Mouse (Mus musculus) C2C12 (cell line): ENCODE results near the gene Gm33543. TPM values are rescaled to one million over a fixed set of nuclear protein-coding genes. Genes with fewer than 3 reads are reported as not detected.

Experiments used
- H3K27me3 ChIP-seq: one replicate; pipeline ENCODE4 v1.6.1; 2011; ENCODE audit not compliant: control insufficient read depth, insufficient read depth, insufficient read length
- H3K36me3 ChIP-seq: one replicate; pipeline ENCODE4 v1.6.1; 2011; ENCODE audit not compliant: control insufficient read depth, insufficient read depth
- H3K4me3 ChIP-seq: one replicate; pipeline ENCODE4 v1.5.1; 2011; ENCODE audit warnings: mild to moderate bottlenecking, control low read depth; ENCODE audit not compliant: poor library complexity, insufficient read depth, severe bottlenecking
- H3K79me2 ChIP-seq: one replicate; pipeline ENCODE4 v1.6.1; 2011; ENCODE audit not compliant: control insufficient read depth, insufficient read depth
- H3K79me3 ChIP-seq: one replicate; pipeline ENCODE4 v1.6.1; 2011; ENCODE audit warnings: low read depth, control low read depth
- H3ac ChIP-seq: one replicate; pipeline ENCODE3; 2011; ENCODE audit warnings: low read depth; ENCODE audit not compliant: control insufficient read depth, insufficient read length
- CEBPB ChIP-seq: IDR thresholded peaks from one replicate; pipeline ENCODE4 v1.6.1; 2011; ENCODE audit warnings: low read depth, mild to moderate bottlenecking, control low read depth, moderate library complexity
- CTCF ChIP-seq: IDR thresholded peaks from one replicate; pipeline ENCODE4 v1.5.1; 2011; ENCODE audit not compliant: control insufficient read depth, insufficient read depth, insufficient read length
- FOSL1 ChIP-seq: IDR thresholded peaks from one replicate; pipeline ENCODE4 v1.8.0; 2011; ENCODE audit warnings: mild to moderate bottlenecking, low read length; ENCODE audit not compliant: poor library complexity, insufficient read depth, severe bottlenecking
- MAX ChIP-seq: IDR thresholded peaks from one replicate; pipeline ENCODE4 v1.6.1; 2011; ENCODE audit warnings: mild to moderate bottlenecking, control low read depth
- MYOD1 ChIP-seq: IDR thresholded peaks from one replicate; pipeline ENCODE4 v1.6.1; 2011; ENCODE audit warnings: low read depth; ENCODE audit not compliant: control insufficient read depth, insufficient read length
- MYOG ChIP-seq: IDR thresholded peaks from one replicate; pipeline ENCODE4 v1.6.1; 2011; ENCODE audit not compliant: control insufficient read depth, insufficient read length; ENCODE audit errors: extremely low read depth
- USF1 ChIP-seq: IDR thresholded peaks from one replicate; pipeline ENCODE4 v1.6.1; 2011; ENCODE audit warnings: low read depth, mild to moderate bottlenecking, control low read depth, moderate library complexity
- polyA plus RNA-seq: library from polyadenylated mRNA; unstranded; fragments of >200 nt; fragmentation: generic; extraction: Trizol; gene quantifications from one replicate; pipeline ENCODE4 v1.2.1, GENCODE M21; 2012; ENCODE audit warnings: missing spikeins

Gm33543 gene
- polyA plus RNA-seq, 1 experiment, result not detected

DNA sequence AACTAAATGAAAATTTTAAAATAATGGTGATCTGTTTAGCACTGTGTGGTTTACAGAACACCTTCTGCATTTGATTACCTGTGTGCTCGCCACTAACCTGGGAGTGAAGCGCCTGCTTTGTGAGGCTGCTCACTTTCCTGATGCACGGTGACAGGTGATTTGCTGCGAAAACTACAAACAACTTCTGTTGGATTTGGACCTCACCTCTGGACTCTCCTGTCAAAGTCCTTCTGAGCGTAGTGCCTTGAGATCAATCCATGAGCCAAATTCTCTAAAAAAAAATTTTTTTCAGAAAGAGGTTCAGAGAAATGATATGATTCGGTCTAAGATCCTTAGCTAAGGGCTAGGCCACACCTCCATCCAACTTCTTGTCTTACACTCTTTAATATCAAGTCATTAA is 28.4 kb downstream of the Gm33543 start:
- no peak for TF ChIP-seq MAX
- TF ChIP-seq CEBPB, result no peak
- TF ChIP-seq MYOD1, result no peak
- no peak for TF ChIP-seq FOSL1
- TF ChIP-seq USF1, result no peak
- no peak for TF ChIP-seq MYOG
- TF ChIP-seq CTCF, result no peak
- Histone ChIP-seq H3K4me3 (no peak overlapping the region), H3K79me3 (no peaks in the 10 kb centered on the region)

DNA sequence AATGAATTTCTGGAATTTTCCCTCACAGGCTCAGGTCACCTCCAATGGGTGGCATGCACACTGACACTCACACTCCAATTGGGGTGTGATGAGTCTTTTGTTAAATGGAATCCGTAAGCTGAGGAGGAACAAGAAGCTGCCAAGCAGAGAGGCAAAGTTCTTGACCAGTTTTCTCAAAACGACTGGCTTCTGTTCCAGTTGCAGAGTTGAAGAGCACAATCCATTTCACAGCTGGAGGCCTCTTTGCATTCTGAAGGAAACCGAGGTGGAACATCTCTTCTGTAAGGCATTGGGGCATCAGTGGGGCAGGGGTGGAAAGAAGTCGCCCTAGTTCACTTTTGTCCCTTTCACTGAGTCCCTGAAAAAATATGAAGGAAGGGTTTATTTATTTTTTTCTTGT is 30.9 kb downstream of the Gm33543 start:
- Histone ChIP-seq H3K27me3 (no peaks in the 10 kb centered on the region), H3ac (no peak overlapping the region), H3K79me3 (no peaks in the 10 kb centered on the region), H3K79me2 (no peaks in the 10 kb centered on the region), H3K4me3 (no peak overlapping the region), H3K36me3 (no peaks in the 10 kb centered on the region)
- TF ChIP-seq USF1 (no peak), FOSL1 (no peak), MAX (no peak), CTCF (no peak), MYOG (no peak), MYOD1 (no peak), CEBPB (no peak)

More for the DNA sequence above, 28.4 kb downstream of the Gm33543 start:
- Histone ChIP-seq H3ac (no peak overlapping the region), H3K36me3 (no peaks in the 10 kb centered on the region), H3K27me3 (no peaks in the 10 kb centered on the region), H3K79me2 (no peaks in the 10 kb centered on the region)

GRCm38 (mm10) chr10:95801443-95801811 is 41.3 kb downstream of the Gm33543 start:
- no peak for TF ChIP-seq CEBPB
- no peak for TF ChIP-seq FOSL1
- TF ChIP-seq MAX, result no peak
- TF ChIP-seq CTCF, result no peak
- TF ChIP-seq MYOG, result no peak
- TF ChIP-seq USF1, result no peak
- Histone ChIP-seq H3K4me3 (no peak overlapping the region), H3K36me3 (no peaks in the 10 kb centered on the region), H3K79me3 (no peaks in the 10 kb centered on the region), H3K27me3 (no peaks in the 10 kb centered on the region), H3K79me2 (no peaks in the 10 kb centered on the region), H3ac (no peak overlapping the region)

- no peak for TF ChIP-seq USF1
- no peak for TF ChIP-seq MYOD1
- TF ChIP-seq CEBPB, result no peak
- TF ChIP-seq MYOG, result no peak
- TF ChIP-seq CTCF, result no peak
- no peak for TF ChIP-seq FOSL1
- TF ChIP-seq MAX, result no peak
- Histone ChIP-seq H3K79me3 (no peaks in the 10 kb centered on the region), H3K4me3 (no peak overlapping the region), H3K79me2 (no peaks in the 10 kb centered on the region), H3K27me3 (no peaks in the 10 kb centered on the region), H3K36me3 (no peaks in the 10 kb centered on the region), H3ac (no peak overlapping the region)
Measured at GRCm38 (mm10) chr10:95800693-95801442, 41.9 kb downstream of the Gm33543 start.

- TF ChIP-seq MYOG, result no peak
- TF ChIP-seq MYOD1, result no peak
- no peak for TF ChIP-seq CEBPB
- TF ChIP-seq FOSL1, result no peak
- no peak for TF ChIP-seq CTCF
- TF ChIP-seq USF1, result no peak
- TF ChIP-seq MAX, result no peak
- Histone ChIP-seq H3K79me2 (no peaks in the 10 kb centered on the region), H3K36me3 (no peaks in the 10 kb centered on the region), H3K27me3 (no peaks in the 10 kb centered on the region), H3ac (no peak overlapping the region), H3K79me3 (no peaks in the 10 kb centered on the region), H3K4me3 (no peak overlapping the region)
Measured at GRCm38 (mm10) chr10:95797645-95798395, 44.9 kb downstream of the Gm33543 start.

DNA sequence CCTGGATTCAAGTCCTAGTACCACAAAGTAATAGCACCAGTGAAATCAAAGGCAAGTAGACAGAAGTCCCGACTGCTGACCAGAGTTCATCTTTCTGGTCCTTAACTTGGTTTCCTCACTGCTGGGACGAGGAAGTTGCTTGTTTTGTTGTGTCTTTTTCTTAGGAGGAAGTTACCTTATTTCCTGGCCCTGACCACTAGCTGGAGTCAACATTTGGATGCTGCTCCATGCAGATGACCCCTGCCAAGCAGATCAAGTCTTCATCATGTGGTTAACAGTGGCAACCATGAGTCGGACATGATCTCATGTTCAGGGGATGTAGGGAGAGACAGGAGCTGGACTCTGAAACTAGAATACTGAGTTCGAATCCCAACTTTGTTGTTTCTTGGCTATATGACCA is 47.2 kb downstream of the Gm33543 start:
- Histone ChIP-seq H3K79me2 (no peaks in the 10 kb centered on the region), H3K27me3 (no peaks in the 10 kb centered on the region), H3K36me3 (no peaks in the 10 kb centered on the region), H3K79me3 (no peaks in the 10 kb centered on the region), H3ac (no peak overlapping the region), H3K4me3 (no peak overlapping the region)
- no peak for TF ChIP-seq USF1
- no peak for TF ChIP-seq CTCF
- no peak for TF ChIP-seq MAX
- no peak for TF ChIP-seq FOSL1
- no peak for TF ChIP-seq MYOG
- TF ChIP-seq MYOD1, result no peak
- TF ChIP-seq CEBPB, result no peak
